Mouse (Mus musculus): ENCODE data around the gene Dnm2.
A peak's percentile ranks its signal among the peaks of the same experiment; 100 is the strongest.
"Not testable (repeated sequence)": the region's sequence is repeated elsewhere in the genome, so short reads cannot be mapped to it uniquely, and the experiment has no call there.

Dnm2 gene

DNA sequence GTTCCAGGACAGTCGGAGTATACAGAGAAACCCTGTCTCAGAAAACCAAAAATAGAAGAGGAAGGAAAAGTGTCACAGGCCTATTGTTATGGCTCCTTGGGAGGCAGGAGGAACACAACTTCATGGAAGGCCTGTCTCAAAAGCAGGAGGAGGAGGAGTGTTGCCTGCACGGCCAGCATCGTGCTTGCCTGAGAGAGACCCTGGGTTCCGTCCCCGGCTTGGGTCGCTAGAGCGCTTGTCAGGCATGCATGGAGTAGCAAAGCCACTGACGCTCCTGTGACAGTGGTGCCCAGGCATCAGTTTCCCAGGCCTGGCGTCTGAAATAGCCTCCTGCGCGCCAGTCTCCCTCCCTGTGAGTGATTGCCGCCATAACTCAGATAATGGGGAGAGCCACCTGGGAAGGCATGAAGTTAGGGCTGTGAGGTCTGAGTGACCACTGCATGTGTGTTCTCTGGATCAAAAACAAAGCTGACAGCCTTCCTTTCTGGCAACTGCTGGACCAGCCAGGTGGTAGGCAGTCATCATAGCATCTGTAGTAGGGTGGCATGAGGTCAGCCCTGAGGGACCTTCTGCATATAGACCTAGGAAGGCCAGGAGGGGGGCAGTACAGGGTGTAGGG, 73.7 kb downstream of the Dnm2 start:
- DNase-seq (ENCODE audit: low read depth, low spot score) = no peak

DNA sequence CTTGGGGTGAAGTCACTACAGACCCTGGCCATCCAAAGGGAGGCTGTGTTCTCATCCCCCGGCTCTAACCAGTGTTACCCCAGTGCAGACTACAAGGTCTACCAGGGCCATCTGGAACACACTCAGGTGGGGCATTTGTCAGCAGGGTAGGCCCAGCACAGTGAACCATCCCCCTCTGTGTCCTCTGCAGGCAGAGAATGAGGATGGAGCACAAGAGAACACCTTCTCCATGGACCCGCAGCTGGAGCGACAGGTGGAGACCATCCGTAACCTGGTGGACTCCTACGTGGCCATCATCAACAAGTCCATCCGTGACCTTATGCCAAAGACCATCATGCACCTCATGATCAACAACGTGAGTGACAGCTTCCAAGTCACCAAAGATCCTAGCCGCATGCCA, 78.6 kb downstream of the Dnm2 start:
- DNase-seq (ENCODE audit: low read depth, low spot score) = no peak

DNA sequence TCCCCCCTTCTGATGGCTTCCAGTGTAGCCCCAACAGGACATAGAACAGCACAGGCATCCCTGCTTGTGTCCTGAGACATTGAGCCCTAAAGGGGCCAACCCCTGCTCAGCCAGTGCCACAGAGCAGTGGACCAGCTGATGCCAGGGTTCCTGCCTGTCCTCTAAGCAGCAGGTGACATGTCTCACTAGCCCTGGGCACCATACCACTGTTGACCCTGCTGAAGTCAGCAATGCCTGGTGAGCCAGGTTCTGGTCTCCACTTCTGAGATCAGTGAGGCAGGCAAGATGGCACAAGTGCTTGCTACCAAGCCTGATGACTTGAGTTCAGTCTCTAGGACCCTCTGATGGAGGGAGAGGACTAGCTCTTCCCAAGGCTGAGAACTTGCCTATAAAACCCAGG, 81.1 kb downstream of the Dnm2 start:
- DNase-seq (ENCODE audit: low read depth, low spot score) = no peak

DNA sequence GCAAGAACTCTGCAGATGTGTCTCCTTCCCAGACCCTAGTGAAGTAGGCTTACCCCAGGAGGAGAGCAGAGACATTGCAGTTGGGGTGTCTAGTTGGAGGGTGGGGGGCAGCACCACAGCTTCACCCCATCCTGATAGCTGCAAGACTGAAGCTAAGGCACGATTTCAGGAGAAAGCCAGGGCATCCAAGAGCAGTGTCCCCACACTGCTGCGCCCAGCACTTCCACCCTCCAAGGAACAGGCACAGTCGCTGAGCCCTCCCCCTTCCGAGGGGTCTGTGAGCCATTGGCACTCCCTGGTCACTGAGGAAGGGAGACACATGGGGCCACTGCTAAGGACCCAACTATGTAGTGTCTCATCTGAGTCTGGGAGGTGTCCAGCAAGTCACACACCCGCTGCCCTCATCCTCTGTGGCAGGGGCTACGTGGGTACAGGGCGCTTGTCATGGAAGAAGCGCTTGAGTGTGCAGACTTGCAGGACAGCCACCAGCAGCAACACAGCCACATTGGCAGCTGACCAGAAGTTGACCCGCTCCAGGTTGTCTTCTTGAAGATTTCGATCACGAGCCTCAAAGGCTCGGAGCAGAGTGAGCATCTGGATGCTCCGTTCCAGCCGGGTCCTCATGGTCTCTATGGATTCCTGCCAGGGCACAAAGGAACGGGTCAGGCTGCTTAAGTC, 83.2 kb downstream of the Dnm2 start:
- no peak for DNase-seq (ENCODE audit: low read depth, low spot score)

DNA sequence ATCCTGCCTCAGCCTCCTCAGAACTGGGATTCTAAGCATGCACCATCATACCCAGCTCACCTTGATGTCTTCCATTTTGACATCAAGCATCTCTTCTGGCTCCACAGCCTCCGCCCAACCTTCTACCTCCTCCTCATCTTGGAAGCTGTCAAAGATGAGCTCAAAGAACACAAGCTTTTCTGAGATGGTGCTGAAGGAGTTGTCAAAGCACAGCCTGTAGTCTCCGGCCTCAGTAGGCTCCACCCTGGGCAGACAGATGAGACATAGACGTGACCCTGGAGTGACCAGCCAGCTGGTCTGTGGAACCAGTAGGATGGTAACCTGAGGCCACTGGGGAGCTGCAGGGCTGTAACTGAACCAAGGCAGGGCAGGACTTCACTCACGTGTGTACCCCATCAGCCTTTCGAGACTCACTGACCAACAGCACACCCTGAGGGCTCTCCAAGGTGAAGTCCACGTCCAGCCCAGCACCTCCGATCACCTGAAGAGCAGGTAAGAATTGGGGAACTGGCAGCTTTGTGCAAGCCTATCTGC, 84.2 kb downstream of the Dnm2 start:
- DNase-seq (ENCODE audit: low read depth, low spot score) = no peak

DNA sequence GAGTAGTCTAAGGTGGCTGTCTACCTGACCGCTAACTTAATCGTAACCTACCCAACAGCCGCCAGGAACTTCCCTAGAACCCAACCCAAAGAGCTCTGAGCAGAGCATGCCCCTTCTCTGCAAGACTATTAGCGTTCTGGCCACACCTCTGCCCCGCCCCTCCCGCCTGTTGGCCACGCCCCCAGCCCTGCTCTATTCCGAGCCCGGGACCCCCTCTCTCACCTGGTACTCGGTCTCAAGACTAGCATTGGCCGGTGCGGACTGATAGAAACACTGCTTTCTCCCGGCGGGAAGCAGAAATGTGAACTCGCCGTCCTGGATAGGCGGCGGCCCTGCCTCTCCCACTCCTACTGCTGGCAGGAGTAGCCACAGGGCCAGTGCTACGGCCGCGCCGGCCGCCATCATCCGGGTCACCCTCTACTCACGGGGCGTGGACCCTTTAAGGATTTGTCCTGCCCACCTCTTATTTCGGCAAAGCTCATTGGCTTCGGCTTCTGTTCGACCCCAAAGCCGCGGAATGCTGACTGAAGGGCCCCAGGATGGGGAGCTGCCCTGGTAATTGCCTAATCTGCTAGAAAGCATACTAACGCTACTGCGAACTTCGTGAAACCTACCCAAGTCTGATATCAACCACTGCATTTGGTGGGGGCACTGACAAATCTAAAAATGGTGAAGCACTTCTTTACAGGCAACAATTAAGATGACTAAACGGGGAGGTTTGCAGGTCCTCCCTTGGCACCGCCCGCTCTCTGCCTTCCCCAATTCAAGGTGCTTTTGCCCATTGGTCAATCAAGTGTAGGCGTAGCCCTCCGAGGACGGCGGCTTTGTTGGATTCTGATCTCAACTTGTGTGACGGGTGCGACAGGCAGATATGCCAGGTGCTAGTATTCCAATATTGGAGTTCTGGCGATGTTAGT, 85.3 kb downstream of the Dnm2 start, which contains the start of gene Tmed1:
Tmed1 (minus strand) TSS at position 481 of the 917 bp plus-strand sequence.
- DNase-seq (ENCODE audit: low read depth, low spot score) = peak; percentile 93

DNA sequence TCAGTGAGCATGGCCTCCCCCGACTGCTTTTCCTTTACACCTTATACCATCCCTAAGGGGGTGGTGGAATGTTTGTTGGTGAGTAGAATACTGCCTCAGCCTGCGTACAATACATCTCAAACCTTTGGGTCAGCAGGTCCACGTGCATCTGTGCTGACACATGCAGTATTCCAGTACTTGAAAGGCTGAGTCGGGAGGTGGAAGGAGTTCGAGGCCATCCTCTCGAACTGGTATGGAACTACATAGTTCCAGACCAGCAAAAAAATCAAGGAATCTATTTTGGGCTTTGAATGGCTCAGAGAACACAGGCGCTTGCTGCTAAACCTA, 85.9 kb downstream of the Dnm2 start:
- no peak for DNase-seq (ENCODE audit: low read depth, low spot score)

DNA sequence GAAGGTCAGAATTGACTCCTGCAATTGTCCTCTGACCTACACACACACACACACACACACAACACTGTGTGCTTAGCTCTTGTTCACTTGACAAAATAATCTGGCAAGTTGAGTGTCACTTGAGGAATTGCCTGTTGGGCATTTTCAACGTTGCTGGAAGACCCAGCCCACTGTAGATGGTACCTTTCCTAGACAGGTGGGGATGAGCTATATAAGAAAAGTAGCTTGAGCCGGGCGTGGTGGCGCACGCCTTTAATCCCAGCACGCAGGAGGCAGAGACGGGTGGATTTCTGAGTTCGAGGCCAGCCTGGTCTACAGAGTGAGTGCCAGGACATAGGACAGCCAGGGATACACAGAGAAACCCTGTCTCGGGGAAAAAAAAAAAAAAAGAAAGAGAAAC, 86.3 kb downstream of the Dnm2 start:
- DNase-seq (ENCODE audit: low read depth, low spot score) = no peak

DNA sequence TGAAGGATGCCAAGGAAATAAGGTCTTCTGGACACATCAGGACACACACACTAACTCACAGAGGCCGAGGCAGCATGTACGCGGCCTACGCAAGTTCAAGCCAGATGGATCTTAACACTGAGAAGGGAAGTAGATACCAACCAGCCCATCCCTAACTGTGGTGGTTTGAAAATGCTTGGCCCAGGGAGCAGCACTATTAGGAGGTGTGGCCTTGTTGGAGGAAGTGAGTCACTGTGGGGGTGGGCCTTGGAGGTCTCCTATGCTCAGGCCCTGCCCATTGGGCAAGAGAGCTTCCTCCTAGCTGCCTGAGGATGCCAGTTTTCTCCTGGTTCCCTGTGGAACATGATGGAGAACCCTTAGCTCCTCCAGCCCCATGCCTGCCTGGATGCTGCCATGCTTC, 88.8 kb downstream of the Dnm2 start:
- DNase-seq (ENCODE audit: low read depth, low spot score) = no peak

DNA sequence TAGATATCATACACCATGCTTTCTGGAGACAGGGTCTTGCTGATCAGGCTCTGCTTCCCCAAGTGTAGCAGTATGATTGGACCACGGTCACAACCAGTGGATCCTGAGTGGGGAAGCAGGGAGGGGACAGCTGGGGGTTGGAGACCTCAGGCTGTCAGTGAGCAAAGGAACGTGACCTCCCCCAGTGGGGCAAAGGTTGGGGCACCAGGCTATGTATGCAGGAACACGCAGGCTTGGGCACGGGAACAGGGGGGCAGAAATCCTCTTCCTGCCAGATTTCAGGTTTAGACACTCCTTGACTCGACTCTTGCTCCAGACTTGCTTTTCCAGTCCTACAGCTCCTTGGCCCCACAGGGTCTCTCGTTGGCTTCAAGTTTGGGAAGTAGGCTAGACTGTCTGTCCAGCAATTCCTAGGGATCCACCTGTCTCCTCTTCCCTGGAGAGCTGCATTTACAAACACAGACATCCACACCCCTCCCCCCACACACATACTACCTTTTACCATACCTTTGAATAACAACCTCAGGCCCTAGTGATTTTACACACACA, 93.3 kb downstream of the Dnm2 start:
- DNase-seq (ENCODE audit: low read depth, low spot score) = no peak

DNA sequence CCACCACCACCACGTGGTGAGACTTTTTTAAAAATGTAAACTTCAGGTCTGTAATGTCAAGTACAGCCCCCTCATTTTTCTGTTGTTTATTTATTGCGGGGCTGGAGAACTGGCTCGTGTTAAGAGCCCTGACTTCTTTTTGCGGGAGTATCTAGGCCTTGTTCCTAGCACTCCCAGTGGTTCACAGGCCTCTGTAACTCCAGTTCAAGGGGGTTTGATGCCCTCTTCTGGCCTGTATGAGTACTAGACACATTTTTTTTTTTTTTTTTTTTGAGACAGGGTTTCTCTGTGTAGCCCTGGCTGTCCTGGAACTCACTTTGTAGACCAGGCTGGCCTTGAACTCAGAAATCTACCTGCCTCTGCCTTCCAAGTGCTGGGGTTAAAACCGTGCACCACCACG, 94.0 kb downstream of the Dnm2 start:
- not testable (repeated sequence) for DNase-seq (ENCODE audit: low read depth, low spot score)

DNA sequence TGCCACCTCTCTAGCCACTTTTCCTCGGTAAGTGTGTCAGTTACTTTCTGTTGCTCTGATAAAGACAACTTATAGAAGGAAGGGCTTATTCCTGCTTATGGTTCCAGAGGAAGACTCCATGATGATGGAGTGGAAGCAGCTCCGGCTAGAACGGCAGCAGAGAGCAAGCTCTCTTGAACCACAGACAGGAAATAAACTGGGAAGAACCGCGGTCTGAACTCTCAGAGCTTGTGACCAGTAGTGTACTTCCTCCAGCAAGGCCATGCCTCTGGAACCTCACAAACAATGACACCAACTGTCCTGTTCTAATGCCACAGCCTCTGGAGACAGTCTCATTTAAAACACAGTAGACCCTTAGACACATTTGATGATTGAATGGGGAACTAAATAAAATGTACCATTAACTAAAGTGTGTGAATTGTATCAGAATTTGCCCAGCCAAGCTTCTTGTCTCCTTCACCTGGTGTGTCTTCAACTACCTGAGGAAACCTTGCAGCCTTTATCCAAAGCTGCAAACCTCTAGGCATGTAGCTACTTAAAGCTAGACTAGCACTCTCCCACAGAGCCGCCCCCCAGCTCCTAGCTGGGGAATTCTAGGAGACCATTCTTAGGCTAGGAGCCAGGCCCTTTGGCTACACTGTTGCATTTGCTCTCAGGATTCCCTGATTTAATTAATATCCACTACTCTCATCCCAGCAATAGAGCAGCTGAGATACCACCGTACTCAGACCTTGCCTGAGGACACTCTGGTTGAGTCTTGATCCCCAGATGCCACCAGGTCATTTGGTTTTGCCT, 100.6 kb downstream of the Dnm2 start:
- no peak for DNase-seq (ENCODE audit: low read depth, low spot score)

DNA sequence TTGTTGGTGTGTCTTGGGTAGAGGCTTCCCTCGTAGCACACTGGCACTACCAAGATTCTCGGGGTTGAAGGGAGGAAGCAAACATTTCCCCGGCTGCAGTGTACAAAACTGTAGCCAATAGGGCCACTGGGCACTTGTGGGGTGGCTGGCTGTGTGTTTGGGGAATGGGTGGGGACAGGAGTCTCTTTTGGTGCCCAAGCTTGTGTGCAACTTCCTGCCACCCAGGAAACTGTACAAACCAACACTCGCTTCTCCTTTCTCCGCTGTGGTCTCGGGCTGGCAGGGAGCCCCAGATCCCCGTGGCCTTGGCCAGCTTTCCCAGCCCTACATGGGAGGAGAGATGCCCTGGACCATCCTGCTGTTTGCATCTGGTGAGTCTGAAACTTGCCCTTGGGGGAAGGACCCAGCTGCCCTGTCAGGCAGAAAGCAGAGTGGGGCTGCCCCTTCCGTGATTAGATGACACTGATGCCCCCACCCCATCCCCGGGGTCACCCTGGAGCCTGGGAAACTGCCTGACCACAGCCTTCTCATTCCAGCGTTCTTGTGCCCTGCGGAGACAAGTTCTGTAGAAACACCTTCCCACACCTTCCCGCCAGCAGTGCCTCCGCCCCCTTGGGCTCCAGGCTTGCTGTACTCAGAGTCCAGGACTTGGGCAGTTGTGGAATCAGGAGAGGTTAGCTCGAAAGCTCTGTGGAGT, 101.4 kb downstream of the Dnm2 start, which contains the start of gene AB124611:
AB124611 (plus strand) TSS at position 240 of the 697 bp plus-strand sequence.
- peak; percentile 42 for DNase-seq (ENCODE audit: low read depth, low spot score)

DNA sequence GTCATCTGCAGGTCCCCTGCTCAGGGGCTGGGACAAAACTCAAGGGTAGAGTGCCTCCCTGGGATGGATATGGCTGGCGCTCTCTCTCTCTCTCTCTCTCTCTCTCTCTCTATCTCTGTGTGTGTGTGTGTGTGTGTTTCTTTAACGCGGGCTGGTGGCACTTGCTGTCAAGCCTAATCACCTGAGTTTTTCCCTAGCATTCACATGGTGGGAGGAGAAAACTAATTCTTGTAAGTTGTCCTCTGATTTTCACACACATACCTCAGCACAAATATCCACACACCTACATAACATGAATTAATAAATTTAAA, 101.9 kb downstream of the Dnm2 start:
- DNase-seq (ENCODE audit: low read depth, low spot score) = no peak

DNA sequence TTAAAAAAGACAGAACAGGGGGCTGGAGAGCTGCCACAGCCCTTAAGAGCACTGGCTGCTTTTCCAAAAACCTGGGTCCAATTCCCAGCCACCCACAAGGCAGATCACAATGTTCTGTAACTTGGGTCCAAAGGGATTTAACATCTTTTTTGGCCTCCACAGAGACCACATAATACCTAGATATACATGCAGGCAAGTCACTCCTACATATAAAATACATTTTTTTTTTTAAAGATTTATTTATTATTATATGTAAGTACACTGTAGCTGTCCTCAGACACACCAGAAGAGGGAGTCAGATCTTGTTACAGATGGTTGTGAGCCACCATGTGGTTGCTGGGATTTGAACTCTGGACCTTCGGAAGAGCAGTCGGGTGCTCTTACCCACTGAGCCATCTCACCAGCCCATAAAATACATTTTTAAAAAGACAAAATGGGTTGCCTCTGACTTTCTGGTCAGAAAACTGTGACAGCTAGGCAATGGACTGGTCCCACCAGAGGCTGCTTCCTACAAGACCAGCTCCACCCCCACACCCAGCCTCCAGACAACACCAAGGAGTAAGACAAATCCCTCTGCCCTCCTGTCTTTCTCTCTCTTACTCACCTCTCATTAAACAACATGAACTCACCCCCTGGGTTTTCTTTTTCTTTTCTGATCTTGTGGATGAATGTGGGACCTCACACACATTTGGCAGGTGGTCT, 102.5 kb downstream of the Dnm2 start:
- DNase-seq (ENCODE audit: low read depth, low spot score) = no peak

DNA sequence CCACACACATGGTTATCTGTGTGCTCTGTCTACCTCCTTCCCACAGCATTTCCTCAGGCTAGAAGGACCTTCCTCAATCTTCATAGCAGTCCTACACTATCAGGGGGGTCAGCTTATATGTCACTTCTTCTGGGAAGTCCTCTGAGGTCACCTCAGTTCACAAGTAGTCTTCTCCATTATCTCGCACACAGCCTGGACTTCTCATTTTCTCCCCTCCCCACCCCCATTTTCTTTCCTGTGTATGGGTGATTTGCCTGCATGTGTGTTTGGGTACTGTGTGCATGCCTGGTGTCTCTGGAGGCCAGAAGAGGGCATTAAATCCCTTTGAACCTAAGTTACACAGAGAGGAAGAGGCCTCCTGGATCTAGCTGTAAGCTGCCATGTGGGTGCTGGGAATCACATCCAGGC, 103.2 kb downstream of the Dnm2 start:
- no peak for DNase-seq (ENCODE audit: low read depth, low spot score)

DNA sequence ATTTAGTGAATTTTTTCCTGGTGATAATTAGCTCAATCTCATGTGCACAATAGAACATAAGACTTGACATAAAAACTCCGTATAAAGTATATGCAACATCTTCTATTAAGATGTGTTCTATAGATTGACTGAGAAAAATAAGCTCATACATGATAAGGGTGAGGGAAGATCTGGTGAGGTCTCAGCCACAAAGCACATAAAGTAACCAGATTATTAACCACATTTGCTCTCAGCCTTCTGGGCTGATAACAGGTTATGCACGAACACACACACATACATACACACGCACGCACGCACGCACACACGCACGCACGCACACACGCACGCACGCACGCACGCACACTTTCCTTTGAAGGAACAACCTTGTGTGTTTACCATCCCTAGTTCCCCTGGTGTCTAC, 111.8 kb downstream of the Dnm2 start:
- DNase-seq (ENCODE audit: low read depth, low spot score) = no peak

DNA sequence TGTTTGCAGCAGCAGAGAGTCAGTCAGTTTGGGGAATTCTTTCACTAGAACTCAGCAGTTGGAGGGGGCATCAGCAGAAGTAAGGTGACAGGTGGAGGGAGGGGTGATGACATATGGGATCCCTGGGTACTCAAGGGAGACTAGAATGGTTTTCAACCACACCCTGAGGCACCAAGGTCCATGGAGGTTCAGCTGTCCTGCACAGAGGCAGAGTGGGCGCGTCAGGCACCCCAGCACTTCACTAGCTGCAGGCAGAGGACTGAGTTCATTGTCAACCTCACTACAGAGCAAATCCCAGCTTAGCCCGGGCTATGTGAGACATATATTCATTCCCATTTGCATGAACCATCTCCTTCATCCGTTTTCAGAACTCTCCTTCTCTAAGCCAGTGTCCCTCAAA, 112.3 kb downstream of the Dnm2 start:
- DNase-seq (ENCODE audit: low read depth, low spot score) = no peak

DNA sequence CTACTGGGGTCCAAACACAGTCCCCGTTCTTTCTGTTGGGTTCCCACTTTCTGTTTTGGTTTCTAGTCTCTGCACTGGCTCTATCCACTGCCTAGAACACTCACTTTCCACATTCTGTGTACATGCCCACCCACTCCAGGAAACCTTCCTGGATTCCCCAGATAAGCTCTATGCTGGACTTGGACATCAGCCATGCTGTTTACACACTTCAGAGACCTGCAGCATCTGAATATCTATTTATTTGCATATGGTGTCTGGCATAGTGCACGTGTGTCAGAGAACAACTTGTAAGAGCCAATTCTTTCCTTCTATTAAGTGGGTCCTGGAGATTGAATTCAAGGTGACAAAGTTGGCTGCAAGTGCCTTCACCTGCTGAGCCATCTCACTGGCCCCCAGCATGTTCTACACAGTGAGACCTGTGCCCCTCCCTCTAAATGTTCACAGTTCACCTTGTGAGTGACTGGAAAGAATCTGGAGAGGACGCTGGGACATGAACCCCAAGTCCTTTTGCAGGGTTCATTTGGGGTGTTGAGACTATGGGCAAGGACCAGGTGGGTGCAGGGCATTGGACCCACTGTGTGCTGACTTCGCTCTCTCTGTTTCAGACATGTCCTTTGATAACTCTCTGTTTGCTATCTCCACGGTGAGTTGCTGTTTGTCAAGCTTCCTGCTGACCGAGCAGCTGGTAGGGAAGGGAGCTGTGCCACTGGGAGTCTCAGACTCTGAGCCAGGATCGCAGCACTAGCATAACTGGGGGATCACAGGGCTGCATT, 115.5 kb downstream of the Dnm2 start:
- DNase-seq (ENCODE audit: low read depth, low spot score) = no peak

Data from skeletal muscle tissue, adult 2 months (tissue).